Mouse (Mus musculus): ENCODE data around the gene Lyrm1. TPM values are rescaled to one million over a fixed set of nuclear protein-coding genes. Genes with fewer than 3 reads are reported as not detected.

Gene Lyrm1
- 1 to 10 TPM; 4.1 to 6.4 TPM for total RNA-seq (2023)

GRCm38 (mm10) chr7:119895639-119896512, at the start of gene Lyrm1, which contains the start of gene Dcun1d3:
Gene Lyrm1 (plus strand): TSS chr7:119895861.
Gene Dcun1d3 (minus strand): TSS chr7:119896298.

Other genes starting within 250 kb of the Lyrm1 start
- not detected for gene Acsm4, start 205.8 kb upstream of the Lyrm1 start, total RNA-seq (2023)
- gene Thumpd1, start 175.1 kb upstream of the Lyrm1 start, total RNA-seq (2023), result 10 to 100 TPM; 19.8 to 22.5 TPM
- gene Acsm3, start 134.9 kb upstream of the Lyrm1 start, total RNA-seq (2023), result not detected
- 1 to 10 TPM; 6.1 to 6.4 TPM for gene Rexo5, start 101.9 kb upstream of the Lyrm1 start, total RNA-seq (2023)
- gene Eri2, start 101.8 kb upstream of the Lyrm1 start, total RNA-seq (2023), result 1 to 10 TPM; 1.3 to 1.7 TPM
- gene Dcun1d3, start 437 bp downstream of the Lyrm1 start, total RNA-seq (2023), result 10 to 100 TPM; 14.9 to 22.4 TPM
- gene Dnah3, start 199.4 kb downstream of the Lyrm1 start, total RNA-seq (2023), result not detected
- gene Tmem159, start 206.5 kb downstream of the Lyrm1 start, total RNA-seq (2023), result 10 to 100 TPM; 13.3 to 14.9 TPM
- not detected for gene Zp2, start 249.4 kb downstream of the Lyrm1 start, total RNA-seq (2023)